ENCODE assay signal across 15 mouse cellular contexts in genomic region chr2:168125288-168126089, GRCm38 (mm10). TPM values are rescaled to one million over a fixed set of nuclear protein-coding genes. Genes with fewer than 3 reads are reported as not detected.
DNase-seq lines count a peak whose midpoint lies in the region; ATAC-seq lines count a peak whose summit lies in the region.
"Had no signal": no experiment of that assay in that cellular context is flagged by ENCODE, and none has a peak within 500 bp of the region (broad histone marks: within the 10 kb centered on the region; RNA-seq: fewer than 3 reads in every experiment).

No protein-coding gene starts in this region.

- H3K9ac ChIP-seq in heart, embryonic 14.5 days (ENCODE audit: low read length) = peak overlapping the region; percentile 52
- no peak overlapping the region for H3K9ac ChIP-seq in midbrain, embryonic 16.5 days (ENCODE audit: low read depth, low read length)
- H3K9ac ChIP-seq: liver, embryonic 15.5 days; stomach, embryonic 15.5 days had no signal

- H3K27me3 ChIP-seq in heart, embryonic 14.5 days (ENCODE audit: control insufficient read depth, insufficient read depth, low read length) = no peaks in the 10 kb centered on the region
- no peaks in the 10 kb centered on the region for H3K27me3 ChIP-seq in midbrain, embryonic 10.5 days (ENCODE audit: low read depth, poor library complexity, severe bottlenecking)
- no peaks in the 10 kb centered on the region for H3K27me3 ChIP-seq in midbrain, embryonic 16.5 days (ENCODE audit: control insufficient read depth, insufficient read depth, low read depth, low read length)
- H3K27me3 ChIP-seq: liver, embryonic 15.5 days; Patski; stomach, embryonic 15.5 days had no signal

- no peak overlapping the region for H3K4me3 ChIP-seq in heart, embryonic 14.5 days (ENCODE audit: control insufficient read depth in 1 of 2, insufficient read depth in 1 of 2, low read depth in 1 of 2, low read length in 2 of 2)
- no peak overlapping the region for H3K4me3 ChIP-seq in midbrain, embryonic 10.5 days
- no peak overlapping the region for H3K4me3 ChIP-seq in midbrain, embryonic 16.5 days (ENCODE audit: low read depth, low read length)
- H3K4me3 ChIP-seq: liver, embryonic 15.5 days; stomach, embryonic 15.5 days had no signal

- no peak for ATAC-seq in heart, embryonic 14.5 days (ENCODE audit: insufficient number of reproducible peaks, insufficient read depth, low FRiP score, low read depth)
- no peak for ATAC-seq in midbrain, embryonic 16.5 days
- ATAC-seq: Patski had no signal

- peak overlapping the region; percentile 22 for H3K4me2 ChIP-seq in heart, embryonic 14.5 days (ENCODE audit: low read length)
- H3K4me2 ChIP-seq in midbrain, embryonic 16.5 days (ENCODE audit: low read length) = no peak overlapping the region
- H3K4me2 ChIP-seq: liver, embryonic 15.5 days; stomach, embryonic 15.5 days had no signal

- H3K9me3 ChIP-seq in heart, embryonic 14.5 days (ENCODE audit: control insufficient read depth, low read length) = no peaks in the 10 kb centered on the region
- 0 out of 2 replicates have a peak, but pooled peaks cover 3% of the 10 kb centered on the region for H3K9me3 ChIP-seq in midbrain, embryonic 10.5 days (replicated peaks)
- H3K9me3 ChIP-seq in midbrain, embryonic 16.5 days (replicated peaks; ENCODE audit: control insufficient read depth, low read length, poor library complexity, severe bottlenecking) = no peaks in the 10 kb centered on the region
- H3K9me3 ChIP-seq: liver, embryonic 15.5 days; stomach, embryonic 15.5 days had no signal

- H3K27ac ChIP-seq in heart, embryonic 14.5 days (replicated peaks in 1 of 2; ENCODE audit: control insufficient read depth in 1 of 2, insufficient read depth in 1 of 2, low read depth in 2 of 2, low read length in 2 of 2) = peak overlapping the region; percentile 61 to 75
- peak overlapping the region; percentile 58 for H3K27ac ChIP-seq in midbrain, embryonic 10.5 days (replicated peaks)
- H3K27ac ChIP-seq in midbrain, embryonic 16.5 days (ENCODE audit: low read length) = no peak overlapping the region
- H3K27ac ChIP-seq: liver, embryonic 15.5 days; stomach, embryonic 15.5 days had no signal

- WGBS in heart, embryonic 14.5 days = 40% methylated on average over 11 of the region's 11 CpGs
- 35% methylated on average over 11 of the region's 11 CpGs for WGBS in midbrain, embryonic 10.5 days
- 31% methylated on average over 11 of the region's 11 CpGs for WGBS in midbrain, embryonic 16.5 days

- peaks cover 32 to 33% of the 10 kb centered on the region in 2 experiments for H3K4me1 ChIP-seq in heart, embryonic 14.5 days (ENCODE audit: control insufficient read depth in 2 of 2, insufficient read depth in 2 of 2, low read length in 2 of 2)
- peaks cover 42% of the 10 kb centered on the region for H3K4me1 ChIP-seq in midbrain, embryonic 10.5 days
- peaks cover 4% of the 10 kb centered on the region for H3K4me1 ChIP-seq in midbrain, embryonic 16.5 days (ENCODE audit: control insufficient read depth, insufficient read depth, low read length)

- DNase-seq in heart, postnatal 25 days (ENCODE audit: low spot score) = no peak
- DNase-seq in midbrain, embryonic 10.5 days (ENCODE audit: low spot score) = no peak
- DNase-seq in ES-CJ7 (ENCODE audit: low read depth, low spot score) (peak; percentile 88), R1 (ENCODE audit: low read depth, low spot score) (peak; percentile 69)
- DNase-seq in frontal cortex, postnatal 25 days (ENCODE audit: low spot score in 2 of 2) = no peak
- DNase-seq in cerebellum, adult 9-10 months = no peak
- DNase-seq: cerebellum, postnatal 14 days; kidney, adult 2 months; spleen, adult 18-20 months; thymus, postnatal 36 days had no signal

- intact Hi-C loops in heart, postnatal 25 days (cut with DNase I) = no loop called here

- H3K36me3 ChIP-seq in heart, embryonic 14.5 days (ENCODE audit: control insufficient read depth, insufficient read depth, low read length) = no peaks in the 10 kb centered on the region
- H3K36me3 ChIP-seq in midbrain, embryonic 10.5 days = no peaks in the 10 kb centered on the region
- no peaks in the 10 kb centered on the region for H3K36me3 ChIP-seq in midbrain, embryonic 16.5 days (ENCODE audit: control insufficient read depth, insufficient read depth, low read length)
- H3K36me3 ChIP-seq: liver, embryonic 15.5 days; stomach, embryonic 15.5 days had no signal

RNA-seq across cellular contexts. Expression of gene Pard6b, which starts 44.7 kb away (rescaled TPM):
- polyA plus RNA-seq in heart, embryonic 14.5 days (2014; fragmentation: Nextera tagmentation; extraction: Ambion mirVana) = 7.7 and 8.5 TPM in 2 replicates
- 1 to 10 TPM; 3.1 to 3.4 TPM for total RNA-seq in heart, postnatal 25 days (2021)
- 6.9 and 7.5 TPM in 2 replicates for polyA plus RNA-seq in midbrain, embryonic 10.5 days (2016; fragmentation: Nextera tagmentation; extraction: Ambion mirVana)
- polyA plus RNA-seq in midbrain, embryonic 16.5 days (2015; fragmentation: Nextera tagmentation; extraction: Ambion mirVana) = 6.8 and 7.3 TPM in 2 replicates

Comparison
In these comparisons a context has a peak if more than half of its experiments do, and no peak if none do; other contexts are left out.
1. DNase-seq: peak in ES-CJ7 (single experiment) and R1 (single experiment); none in heart, postnatal 25 days (single experiment), midbrain, embryonic 10.5 days (single experiment), frontal cortex, postnatal 25 days (0 of 2) and cerebellum, adult 9-10 months (single experiment).